Mouse (Mus musculus): ENCODE data around the gene Tll1. TPM values are rescaled to one million over a fixed set of nuclear protein-coding genes. Genes with fewer than 3 reads are reported as not detected.

Gene Tll1
- polyA plus RNA-seq, 1 experiment from 2014 or later, result 1.6 TPM

- H3K27me3 ChIP-seq (ENCODE audit: control insufficient read depth, insufficient read depth, low read length), result no peaks in the 10 kb centered on the region
- peak overlapping the region; percentile 75 to 86 for H3K4me3 ChIP-seq (ENCODE audit: control insufficient read depth in 1 of 2, insufficient read depth in 1 of 2, low read depth in 1 of 2, low read length in 2 of 2)
- 0 out of 4 replicates have a peak overlapping the region, but pooled peaks of 1 of the 2 experiments have one; percentile 3 for H3K27ac ChIP-seq (replicated peaks in 1 of 2; ENCODE audit: control insufficient read depth in 1 of 2, insufficient read depth in 1 of 2, low read depth in 2 of 2, low read length in 2 of 2)
- ATAC-seq (ENCODE audit: insufficient number of reproducible peaks, insufficient read depth, low FRiP score, low read depth), result 0 out of 2 replicates have a peak, but pooled peaks have one; percentile 29
- H3K9me3 ChIP-seq (ENCODE audit: control insufficient read depth, low read length), result no peaks in the 10 kb centered on the region
- peaks cover 4 to 7% of the 10 kb centered on the region in 2 experiments; a peak in 3 of 4 replicates for H3K4me1 ChIP-seq (ENCODE audit: control insufficient read depth in 2 of 2, insufficient read depth in 2 of 2, low read length in 2 of 2)
- under 1% methylated on average over 61 of the region's 61 CpGs for WGBS
- peak overlapping the region; percentile 99 for H3K4me2 ChIP-seq (ENCODE audit: low read length)
- H3K36me3 ChIP-seq (ENCODE audit: control insufficient read depth, insufficient read depth, low read length), result no peaks in the 10 kb centered on the region
- peak overlapping the region; percentile 79 for H3K9ac ChIP-seq (ENCODE audit: low read length)
These were observed 599 bp downstream of the Tll1 start for GRCm38 (mm10) chr8:64205321-64206023.

- peak overlapping the region; percentile 79 for H3K9ac ChIP-seq (ENCODE audit: low read length)
- under 1% methylated on average over 19 of the region's 19 CpGs for WGBS
- no peak for ATAC-seq (ENCODE audit: insufficient number of reproducible peaks, insufficient read depth, low FRiP score, low read depth)
- no peak overlapping the region for H3K27ac ChIP-seq (replicated peaks in 1 of 2; ENCODE audit: control insufficient read depth in 1 of 2, insufficient read depth in 1 of 2, low read depth in 2 of 2, low read length in 2 of 2)
- peak overlapping the region; percentile 75 to 86 for H3K4me3 ChIP-seq (ENCODE audit: control insufficient read depth in 1 of 2, insufficient read depth in 1 of 2, low read depth in 1 of 2, low read length in 2 of 2)
- H3K4me2 ChIP-seq (ENCODE audit: low read length), result peak overlapping the region; percentile 99
- no peaks in the 10 kb centered on the region for H3K9me3 ChIP-seq (ENCODE audit: control insufficient read depth, low read length)
- no peaks in the 10 kb centered on the region for H3K36me3 ChIP-seq (ENCODE audit: control insufficient read depth, insufficient read depth, low read length)
- H3K27me3 ChIP-seq (ENCODE audit: control insufficient read depth, insufficient read depth, low read length), result no peaks in the 10 kb centered on the region
- peaks cover 4 to 7% of the 10 kb centered on the region in 2 experiments; a peak in 3 of 4 replicates for H3K4me1 ChIP-seq (ENCODE audit: control insufficient read depth in 2 of 2, insufficient read depth in 2 of 2, low read length in 2 of 2)
These were observed 1.2 kb downstream of the Tll1 start for GRCm38 (mm10) chr8:64204801-64205311.

- H3K9ac ChIP-seq (ENCODE audit: low read length), result peak overlapping the region; percentile 79; the same call in 1 of the 2 replicates
- peaks cover 4 to 7% of the 10 kb centered on the region in 2 experiments; a peak in 3 of 4 replicates for H3K4me1 ChIP-seq (ENCODE audit: control insufficient read depth in 2 of 2, insufficient read depth in 2 of 2, low read length in 2 of 2)
- under 1% methylated on average over 19 of the region's 19 CpGs for WGBS
- H3K9me3 ChIP-seq (ENCODE audit: control insufficient read depth, low read length), result no peaks in the 10 kb centered on the region
- no peaks in the 10 kb centered on the region for H3K27me3 ChIP-seq (ENCODE audit: control insufficient read depth, insufficient read depth, low read length)
- peak; percentile 83 for ATAC-seq (ENCODE audit: insufficient number of reproducible peaks, insufficient read depth, low FRiP score, low read depth)
- H3K4me2 ChIP-seq (ENCODE audit: low read length), result peak overlapping the region; percentile 99
- peak overlapping the region; percentile 75 to 86 for H3K4me3 ChIP-seq (ENCODE audit: control insufficient read depth in 1 of 2, insufficient read depth in 1 of 2, low read depth in 1 of 2, low read length in 2 of 2)
- H3K27ac ChIP-seq (replicated peaks in 1 of 2; ENCODE audit: control insufficient read depth in 1 of 2, insufficient read depth in 1 of 2, low read depth in 2 of 2, low read length in 2 of 2), result no peak overlapping the region
- no peaks in the 10 kb centered on the region for H3K36me3 ChIP-seq (ENCODE audit: control insufficient read depth, insufficient read depth, low read length)
These were observed 1.9 kb downstream of the Tll1 start for GRCm38 (mm10) chr8:64204167-64204566.

- H3K4me1 ChIP-seq (ENCODE audit: control insufficient read depth in 2 of 2, insufficient read depth in 2 of 2, low read length in 2 of 2), result no peaks in the 10 kb centered on the region; a peak in 1 of 4 replicates
- no peak overlapping the region for H3K27ac ChIP-seq (replicated peaks in 1 of 2; ENCODE audit: control insufficient read depth in 1 of 2, insufficient read depth in 1 of 2, low read depth in 2 of 2, low read length in 2 of 2)
- no peak for ATAC-seq (ENCODE audit: insufficient number of reproducible peaks, insufficient read depth, low FRiP score, low read depth)
- H3K4me3 ChIP-seq (ENCODE audit: control insufficient read depth in 1 of 2, insufficient read depth in 1 of 2, low read depth in 1 of 2, low read length in 2 of 2), result no peak overlapping the region
- no peaks in the 10 kb centered on the region for H3K36me3 ChIP-seq (ENCODE audit: control insufficient read depth, insufficient read depth, low read length)
- no peaks in the 10 kb centered on the region for H3K27me3 ChIP-seq (ENCODE audit: control insufficient read depth, insufficient read depth, low read length)
- no peak overlapping the region for H3K9ac ChIP-seq (ENCODE audit: low read length)
- no peak overlapping the region for H3K4me2 ChIP-seq (ENCODE audit: low read length)
- H3K9me3 ChIP-seq (ENCODE audit: control insufficient read depth, low read length), result no peaks in the 10 kb centered on the region
- WGBS, result 47% methylated on average over 2 of the region's 2 CpGs
These were observed 7.7 kb downstream of the Tll1 start for GRCm38 (mm10) chr8:64198326-64198725.

- Histone ChIP-seq H3K36me3 (ENCODE audit: control insufficient read depth, insufficient read depth, low read length) (no peaks in the 10 kb centered on the region), H3K9me3 (ENCODE audit: control insufficient read depth, low read length) (no peaks in the 10 kb centered on the region), H3K27ac (replicated peaks in 1 of 2; ENCODE audit: control insufficient read depth in 1 of 2, insufficient read depth in 1 of 2, low read depth in 2 of 2, low read length in 2 of 2) (no peak overlapping the region), H3K4me2 (ENCODE audit: low read length) (no peak overlapping the region), H3K4me3 (ENCODE audit: control insufficient read depth in 1 of 2, insufficient read depth in 1 of 2, low read depth in 1 of 2, low read length in 2 of 2) (no peak overlapping the region), H3K9ac (ENCODE audit: low read length) (no peak overlapping the region), H3K4me1 (ENCODE audit: control insufficient read depth in 2 of 2, insufficient read depth in 2 of 2, low read length in 2 of 2) (no peaks in the 10 kb centered on the region; a peak in 1 of 4 replicates), H3K27me3 (ENCODE audit: control insufficient read depth, insufficient read depth, low read length) (no peaks in the 10 kb centered on the region)
- WGBS, result 58% methylated on average over 2 of the region's 2 CpGs
- no peak for ATAC-seq (ENCODE audit: insufficient number of reproducible peaks, insufficient read depth, low FRiP score, low read depth)
These were observed 12.7 kb downstream of the Tll1 start for GRCm38 (mm10) chr8:64193421-64193820.

GRCm38 (mm10) chr8:64187881-64188280, 18.2 kb downstream of the Tll1 start:
- no peak overlapping the region for H3K9ac ChIP-seq (ENCODE audit: low read length)
- 77% methylated on average over 2 of the region's 2 CpGs for WGBS
- H3K4me3 ChIP-seq (ENCODE audit: control insufficient read depth in 1 of 2, insufficient read depth in 1 of 2, low read depth in 1 of 2, low read length in 2 of 2), result no peak overlapping the region
- H3K4me2 ChIP-seq (ENCODE audit: low read length), result no peak overlapping the region
- H3K27me3 ChIP-seq (ENCODE audit: control insufficient read depth, insufficient read depth, low read length), result no peaks in the 10 kb centered on the region
- no peak overlapping the region for H3K27ac ChIP-seq (replicated peaks in 1 of 2; ENCODE audit: control insufficient read depth in 1 of 2, insufficient read depth in 1 of 2, low read depth in 2 of 2, low read length in 2 of 2)
- H3K4me1 ChIP-seq (ENCODE audit: control insufficient read depth in 2 of 2, insufficient read depth in 2 of 2, low read length in 2 of 2), result no peaks in the 10 kb centered on the region
- H3K36me3 ChIP-seq (ENCODE audit: control insufficient read depth, insufficient read depth, low read length), result no peaks in the 10 kb centered on the region
- H3K9me3 ChIP-seq (ENCODE audit: control insufficient read depth, low read length), result no peaks in the 10 kb centered on the region
- ATAC-seq (ENCODE audit: insufficient number of reproducible peaks, insufficient read depth, low FRiP score, low read depth), result no peak

- H3K27me3 ChIP-seq (ENCODE audit: control insufficient read depth, insufficient read depth, low read length), result no peaks in the 10 kb centered on the region
- ATAC-seq (ENCODE audit: insufficient number of reproducible peaks, insufficient read depth, low FRiP score, low read depth), result no peak
- H3K9ac ChIP-seq (ENCODE audit: low read length), result no peak overlapping the region
- H3K4me2 ChIP-seq (ENCODE audit: low read length), result no peak overlapping the region
- H3K36me3 ChIP-seq (ENCODE audit: control insufficient read depth, insufficient read depth, low read length), result no peaks in the 10 kb centered on the region
- no peak overlapping the region for H3K27ac ChIP-seq (replicated peaks in 1 of 2; ENCODE audit: control insufficient read depth in 1 of 2, insufficient read depth in 1 of 2, low read depth in 2 of 2, low read length in 2 of 2)
- H3K4me3 ChIP-seq (ENCODE audit: control insufficient read depth in 1 of 2, insufficient read depth in 1 of 2, low read depth in 1 of 2, low read length in 2 of 2), result no peak overlapping the region
- no peaks in the 10 kb centered on the region for H3K4me1 ChIP-seq (ENCODE audit: control insufficient read depth in 2 of 2, insufficient read depth in 2 of 2, low read length in 2 of 2)
- H3K9me3 ChIP-seq (ENCODE audit: control insufficient read depth, low read length), result no peaks in the 10 kb centered on the region
- 79% methylated on average over 2 of the region's 2 CpGs for WGBS
These were observed 29.1 kb downstream of the Tll1 start for GRCm38 (mm10) chr8:64176931-64177330.
